Mouse (Mus musculus) embryo, embryonic 11 days (tissue): Measurements from ENCODE around the gene Gm17087.

Source experiments
- DNase-seq: peaks from one replicate; pipeline ENCODE4 v3.0.0-alpha.2; 2015

The Gm17087 gene

DNA sequence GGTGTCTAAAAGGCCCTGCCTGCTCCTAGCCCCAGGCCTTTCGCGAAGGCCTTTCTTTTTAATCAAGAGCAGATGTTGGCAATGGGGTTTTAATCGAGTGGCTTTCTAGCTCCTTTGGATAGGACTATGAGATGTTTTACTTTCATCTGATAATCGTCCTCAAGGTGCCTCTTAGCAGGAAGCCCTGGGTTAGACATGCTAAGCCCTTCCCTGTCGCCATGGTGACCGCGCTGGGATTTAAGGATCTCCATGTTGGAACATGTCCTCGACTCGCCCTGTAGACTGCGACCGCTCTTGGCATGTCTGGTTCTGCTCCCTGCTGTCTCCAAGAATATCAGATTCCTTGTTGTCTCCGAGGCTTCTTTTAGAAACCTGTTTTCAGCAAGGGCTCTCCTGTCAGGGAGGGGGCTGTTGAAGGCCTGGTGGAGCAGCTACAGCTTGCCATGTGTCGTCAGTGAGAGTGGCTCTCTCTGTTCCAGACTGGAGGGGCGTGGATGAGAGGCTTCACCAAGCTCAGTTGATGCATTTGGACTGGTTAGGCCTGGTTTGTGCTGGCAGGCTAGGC, 24.7 kb downstream of the Gm17087 start:
- DNase-seq, result peak; percentile 60

DNA sequence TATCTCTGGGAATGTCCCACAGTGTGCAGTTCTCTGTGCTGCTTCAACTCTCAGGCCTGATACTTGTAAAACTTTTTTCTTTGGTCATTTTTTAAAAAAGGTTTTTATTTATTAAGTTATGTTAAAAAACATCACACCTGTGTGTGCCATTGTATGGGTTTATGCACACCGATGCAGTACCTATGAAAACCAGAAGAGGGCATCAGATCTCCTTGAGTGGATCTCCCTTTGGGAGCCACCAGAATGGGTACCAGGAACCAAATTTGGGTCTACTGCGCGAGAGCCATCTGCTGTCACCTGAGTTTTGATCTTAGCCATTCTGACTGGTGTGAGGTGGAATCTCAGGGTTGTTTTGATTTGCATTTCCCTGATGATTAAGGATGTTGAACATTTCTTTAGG, 28.6 kb downstream of the Gm17087 start:
- no peak for DNase-seq

DNA sequence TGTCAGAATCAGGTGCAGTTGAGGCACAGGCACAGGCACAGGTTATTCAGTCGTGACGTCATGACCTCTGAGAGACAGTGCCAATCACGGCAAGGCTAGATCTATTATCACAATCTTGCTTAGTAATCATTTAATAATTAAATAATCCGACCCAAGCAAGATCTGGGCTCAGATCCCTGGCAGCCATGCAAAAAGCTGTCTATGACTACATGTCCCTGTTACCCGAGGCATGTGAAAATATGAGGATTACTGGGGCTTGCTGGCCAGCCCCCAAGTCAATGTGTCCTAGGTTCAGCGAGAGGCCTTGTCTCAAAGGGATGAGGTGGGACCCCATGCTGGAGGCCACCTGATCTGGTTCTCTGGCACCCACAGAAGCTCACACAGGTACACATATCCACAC, 30.2 kb downstream of the Gm17087 start:
- DNase-seq, result no peak

- no peak for DNase-seq
These were observed 32.9 kb downstream of the Gm17087 start for GRCm38 (mm10) chr17:8533828-8534227.

DNA sequence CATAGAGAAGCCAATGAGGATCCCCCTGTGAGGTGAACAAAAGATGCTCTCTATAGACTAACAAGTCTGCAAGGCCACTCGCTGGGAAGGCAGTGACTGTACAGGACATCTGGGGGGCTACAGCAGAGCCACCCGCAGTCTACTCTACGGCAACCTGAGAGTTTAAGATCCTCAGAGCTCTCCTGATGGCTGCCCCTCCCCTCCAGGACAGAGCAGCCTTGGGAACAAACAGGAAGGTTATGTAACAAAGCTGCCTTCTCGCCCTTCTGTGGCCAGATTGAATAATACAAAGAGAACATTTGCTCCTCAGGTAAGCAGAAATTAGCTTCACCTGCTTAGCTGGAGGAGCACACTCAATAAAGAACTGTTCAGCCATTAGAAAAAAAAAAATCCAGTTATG, 34.1 kb downstream of the Gm17087 start:
- DNase-seq, result no peak

GRCm38 (mm10) chr17:8528641-8529040, 38.1 kb downstream of the Gm17087 start:
- no peak for DNase-seq

DNA sequence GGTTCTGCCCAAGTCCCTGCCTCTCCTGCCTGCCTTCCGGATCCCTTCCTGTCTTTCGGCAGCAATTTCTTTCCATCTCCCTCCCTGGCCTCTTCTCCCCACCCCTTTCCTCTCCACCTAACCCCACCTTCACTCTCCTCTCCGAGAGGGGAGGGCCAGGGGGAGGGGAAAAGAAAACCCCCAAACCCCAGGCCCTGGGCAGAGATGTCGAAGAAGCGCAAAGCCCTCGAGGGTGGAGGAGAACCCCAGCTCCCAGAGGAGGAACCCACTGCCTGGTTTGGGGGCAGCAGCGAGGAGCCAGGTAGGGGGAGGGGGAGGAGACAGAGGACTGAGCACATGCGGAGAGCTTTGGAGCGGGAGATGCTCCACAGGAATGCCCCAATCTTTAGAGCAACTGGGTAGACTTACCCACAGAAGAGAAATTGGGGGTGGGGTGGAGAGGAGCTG, 39.9 kb downstream of the Gm17087 start:
- DNase-seq, result no peak

GRCm38 (mm10) chr17:8525971-8526740, 40.6 kb downstream of the Gm17087 start:
- peak; percentile 30 for DNase-seq

- peak; percentile 30 for DNase-seq
These were observed 41.5 kb downstream of the Gm17087 start, which contains the start of gene Pde10a for GRCm38 (mm10) chr17:8525225-8525721. TSS of gene Pde10a (plus strand) at chr17:8525372.

DNA sequence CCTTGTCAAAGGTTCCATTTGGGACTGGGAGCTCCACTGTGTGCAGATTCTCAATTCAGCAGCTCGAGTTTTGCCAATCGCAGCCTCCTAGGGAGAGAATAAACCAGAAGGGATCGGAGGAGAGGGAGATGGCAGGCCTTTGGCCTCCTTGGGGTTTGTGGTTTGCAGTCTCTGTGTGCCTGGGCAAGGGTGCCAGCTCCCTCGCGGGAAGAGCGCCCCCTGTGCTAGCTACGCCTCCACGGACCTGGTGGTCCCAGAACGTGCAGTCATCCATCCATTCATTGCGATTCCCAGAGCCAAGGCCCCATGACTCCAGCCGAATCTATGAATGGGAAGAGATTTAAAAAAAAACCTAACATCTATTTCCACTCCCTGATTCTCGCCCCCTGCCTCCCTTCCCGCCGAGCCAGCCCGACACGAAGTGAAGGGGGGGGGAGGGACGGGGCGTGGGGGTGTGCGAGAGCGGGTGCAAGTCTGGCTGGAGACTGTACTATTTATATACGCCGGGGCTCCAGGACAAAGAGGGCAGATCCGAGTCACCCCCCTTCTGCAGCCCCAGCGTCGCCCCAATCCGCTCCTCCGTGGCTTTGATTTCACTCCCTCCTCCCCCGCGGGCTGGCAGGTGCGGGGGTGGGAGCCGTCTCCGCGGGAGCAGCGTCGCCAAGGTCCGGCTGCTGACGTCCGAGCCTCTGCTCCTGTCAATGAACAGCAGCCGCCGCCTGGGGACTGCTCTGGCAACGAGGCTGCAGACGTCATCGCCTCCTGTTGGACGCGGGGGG, 42.2 kb downstream of the Gm17087 start:
- DNase-seq, result peak; percentile 87

GRCm38 (mm10) chr17:8523986-8524385, 42.8 kb downstream of the Gm17087 start:
- DNase-seq, result no peak

- no peak for DNase-seq
These were observed 50.7 kb downstream of the Gm17087 start for GRCm38 (mm10) chr17:8516006-8516405.
